In genomic region chr19:41310971-41311703, GRCm38 (mm10) we compare ENCODE assay signal across 8 mouse cellular contexts. TPM values are rescaled to one million over a fixed set of nuclear protein-coding genes. Genes with fewer than 3 reads are reported as not detected.
DNase-seq lines count a peak whose midpoint lies in the region; ATAC-seq and TF ChIP-seq lines count a peak whose summit lies in the region.

No protein-coding gene starts in this region.

- 24% methylated on average over 20 of the region's 20 CpGs for WGBS in embryonic facial prominence, embryonic 11.5 days
- 32% methylated on average over 20 of the region's 20 CpGs for WGBS in liver, embryonic 14.5 days (ENCODE audit: insufficient replicate concordance)
- 17% methylated on average over 20 of the region's 20 CpGs for WGBS in olfactory bulb, adult 2 months

- H3K36me3 ChIP-seq in erythroblast, embryonic 14.5 days (ENCODE audit: control insufficient read depth), result no peaks in the 10 kb centered on the region
- H3K36me3 ChIP-seq in embryonic facial prominence, embryonic 11.5 days (replicated peaks; ENCODE audit: control insufficient read depth, insufficient read depth, low read depth, low read length), result no peaks in the 10 kb centered on the region
- H3K36me3 ChIP-seq in liver, embryonic 14.5 days (replicated peaks; ENCODE audit: control insufficient read depth, insufficient read depth, low read depth), result no peaks in the 10 kb centered on the region

- TF ChIP-seq CTCF in liver, embryonic 14.5 days (IDR thresholded peaks at IDR 0.05; ENCODE audit: low read depth), result no peak
- no peak for TF ChIP-seq CTCF in olfactory bulb, adult 2 months (IDR thresholded peaks at IDR 0.05; ENCODE audit: insufficient read depth, low read depth, low read length)

- TF ChIP-seq POLR2A in olfactory bulb, adult 2 months (IDR thresholded peaks at IDR 0.05; ENCODE audit: insufficient read depth, low read depth, low read length), result peak; percentile 21; the same call in 1 of the 2 replicates

- H3K9ac ChIP-seq in embryonic facial prominence, embryonic 11.5 days (replicated peaks; ENCODE audit: low read length), result no peak overlapping the region
- no peak overlapping the region for H3K9ac ChIP-seq in liver, embryonic 14.5 days (replicated peaks)

- no peaks in the 10 kb centered on the region for H3K27me3 ChIP-seq in erythroblast, embryonic 14.5 days (ENCODE audit: control insufficient read depth)
- no peaks in the 10 kb centered on the region for H3K27me3 ChIP-seq in embryonic facial prominence, embryonic 11.5 days (ENCODE audit: control insufficient read depth, insufficient read depth, low read length)
- H3K27me3 ChIP-seq in liver, embryonic 14.5 days (ENCODE audit: control insufficient read depth, insufficient read depth, low read length), result no peaks in the 10 kb centered on the region

- peak; percentile 41 for DNase-seq in ES-CJ7 (ENCODE audit: low read depth, low spot score)
- peak; percentile 66 for DNase-seq in embryonic facial prominence, embryonic 11.5 days (ENCODE audit: low spot score)
- peak; percentile 25 for DNase-seq in heart, postnatal 4 days
- peak; percentile 65 to 74 (median 70) for DNase-seq in liver, embryonic 14.5 days (ENCODE audit: low read depth in 3 of 3, low spot score in 3 of 3)
- no peak for DNase-seq in cerebellum, postnatal 25 days

- no peak; the same call in 1 of the 2 replicates for TF ChIP-seq EP300 in liver, embryonic 14.5 days (IDR thresholded peaks at IDR 0.05; ENCODE audit: low read depth)

- peak overlapping the region; percentile 37 for H3K4me2 ChIP-seq in embryonic facial prominence, embryonic 11.5 days (ENCODE audit: low read depth, low read length)
- peak overlapping the region; percentile 52 for H3K4me2 ChIP-seq in liver, embryonic 14.5 days (ENCODE audit: low read depth)

- peaks cover 17% of the 10 kb centered on the region for H3K4me1 ChIP-seq in erythroblast, embryonic 14.5 days (ENCODE audit: control insufficient read depth)
- H3K4me1 ChIP-seq in embryonic facial prominence, embryonic 11.5 days (ENCODE audit: control insufficient read depth, insufficient read depth, low read length), result no peaks in the 10 kb centered on the region
- H3K4me1 ChIP-seq in liver, embryonic 14.5 days (replicated peaks; ENCODE audit: control insufficient read depth in 2 of 2, insufficient read depth in 2 of 2, low read length in 1 of 2), result peaks cover 0 to 17% of the 10 kb centered on the region in 2 experiments; a peak in 3 of 4 replicates
- no peaks in the 10 kb centered on the region for H3K4me1 ChIP-seq in olfactory bulb, adult 2 months (ENCODE audit: control insufficient read depth, insufficient read depth, low read length)

- no peaks in the 10 kb centered on the region for H3K9me3 ChIP-seq in erythroblast, embryonic 14.5 days (ENCODE audit: control insufficient read depth, low read length)
- no peaks in the 10 kb centered on the region for H3K9me3 ChIP-seq in embryonic facial prominence, embryonic 11.5 days (replicated peaks; ENCODE audit: control insufficient read depth, low read length)
- H3K9me3 ChIP-seq in liver, embryonic 14.5 days (ENCODE audit: control insufficient read depth, low read length), result no peaks in the 10 kb centered on the region

- no peak overlapping the region for H3K27ac ChIP-seq in embryonic facial prominence, embryonic 11.5 days (replicated peaks; ENCODE audit: low read depth, low read length)
- H3K27ac ChIP-seq in liver, embryonic 14.5 days, result no peak overlapping the region
- no peak overlapping the region for H3K27ac ChIP-seq in olfactory bulb, adult 2 months (ENCODE audit: insufficient read depth, low read depth, low read length)

- ATAC-seq in erythroblast, adult 5-6 weeks (replicated peaks; ENCODE audit: low FRiP score, poor library complexity, severe bottlenecking), result no peak
- ATAC-seq in embryonic facial prominence, embryonic 11.5 days (replicated peaks; ENCODE audit: insufficient number of reproducible peaks, low FRiP score, low TSS enrichment, low read depth), result peak; percentile 9; the same call in 1 of the 2 replicates
- peak; percentile 87 for ATAC-seq in liver, embryonic 14.5 days (ENCODE audit: insufficient read depth)

- peak overlapping the region; percentile 54 for H3K4me3 ChIP-seq in erythroblast, embryonic 14.5 days (replicated peaks)
- H3K4me3 ChIP-seq in embryonic facial prominence, embryonic 11.5 days (ENCODE audit: low read depth, low read length), result 0 out of 2 replicates have a peak overlapping the region, but pooled peaks have one; percentile 17
- peak overlapping the region; percentile 23 to 68 for H3K4me3 ChIP-seq in liver, embryonic 14.5 days (ENCODE audit: insufficient read depth in 1 of 2, low read depth in 2 of 2, low read length in 2 of 2)
- H3K4me3 ChIP-seq in olfactory bulb, adult 2 months (ENCODE audit: insufficient read depth, low read depth, low read length), result peak overlapping the region; percentile 30

RNA-seq across cellular contexts. Expression of gene Tm9sf3, which starts 47.3 kb away (rescaled TPM):
- 0.23 and 0.39 TPM in 2 replicates for polyA plus RNA-seq in erythroblast, embryonic 14.5 days (2012)
- total RNA-seq in erythroblast, adult 5-6 weeks (2015; ENCODE audit: low replicate concordance), result 39.4 and 39.7 TPM in 2 replicates
- total RNA-seq in erythroblast, adult 5-6 weeks (2017; ENCODE audit: low replicate concordance), result 51.6 and 56.4 TPM in 2 replicates
- 171 and 174 TPM in 2 replicates for polyA plus RNA-seq in embryonic facial prominence, embryonic 11.5 days (2014; fragmentation: Nextera tagmentation; extraction: Ambion mirVana)
- total RNA-seq in heart, postnatal 4 days (2021), result 100 to 1,000 TPM; 119 TPM
- polyA plus RNA-seq in liver, embryonic 14.5 days (2012; rRNA removed), result 22.5 and 35.0 TPM in 2 replicates
- polyA plus RNA-seq in liver, embryonic 14.5 days (2014; fragmentation: Nextera tagmentation; extraction: Ambion mirVana), result 53.0 and 59.2 TPM in 2 replicates
- polyA plus RNA-seq in olfactory bulb, adult 2 months (2012; ENCODE audit: insufficient read depth, insufficient read length, low replicate concordance, missing spikeins), result 56.4 and 131 TPM in 2 replicates

Comparison
In these comparisons a context has a peak if more than half of its experiments do, and no peak if none do; other contexts are left out.
1. DNase-seq: peak in ES-CJ7 (single experiment), embryonic facial prominence, embryonic 11.5 days (single experiment), heart, postnatal 4 days (single experiment) and liver, embryonic 14.5 days (3 of 3); none in cerebellum, postnatal 25 days (0 of 2).
2. RNA of gene Tm9sf3, which starts 47.3 kb away (polyA plus RNA-seq): 171 to 174 TPM in embryonic facial prominence, embryonic 11.5 days, 56.4 to 131 TPM in olfactory bulb, adult 2 months and 22.5 to 59.2 TPM in liver, embryonic 14.5 days; 0.23 to 0.39 TPM in erythroblast, embryonic 14.5 days; every median in the first group is over 10 times any median in the second.
3. Peak in every context shown above with its lines, with median percentiles within 50 percentile points of each other: H3K4me3 ChIP-seq.